Mouse (Mus musculus) cerebellum, adult 9-10 months (tissue): ENCODE data around the gene Txnrd2.

Experiments used
- DNase-seq: peaks from one replicate; pipeline ENCODE4 v3.0.0; 2022

Gene Txnrd2

GRCm38 (mm10) chr16:18418756-18419602, 7.2 kb upstream of the Txnrd2 start:
- DNase-seq: no peak

GRCm38 (mm10) chr16:18419603-18420026, 6.6 kb upstream of the Txnrd2 start:
- DNase-seq: no peak

- DNase-seq: no peak
These were observed 5.6 kb upstream of the Txnrd2 start for GRCm38 (mm10) chr16:18420571-18420970.

- no peak for DNase-seq
These were observed 2.8 kb upstream of the Txnrd2 start for GRCm38 (mm10) chr16:18423203-18423914.

- no peak for DNase-seq
These were observed 2.3 kb upstream of the Txnrd2 start for GRCm38 (mm10) chr16:18423915-18424265.

GRCm38 (mm10) chr16:18424364-18425045, 1.7 kb upstream of the Txnrd2 start:
- no peak for DNase-seq

- DNase-seq: no peak
These were observed 539 bp upstream of the Txnrd2 start for GRCm38 (mm10) chr16:18425475-18426214.

GRCm38 (mm10) chr16:18426802-18427280, 657 bp downstream of the Txnrd2 start, which contains the start of gene Comt:
Gene Comt (minus strand): TSS chr16:18426852.
- no peak for DNase-seq

- DNase-seq: no peak
These were observed 1.9 kb downstream of the Txnrd2 start for GRCm38 (mm10) chr16:18428011-18428515.

GRCm38 (mm10) chr16:18428516-18429042, 2.4 kb downstream of the Txnrd2 start:
- no peak for DNase-seq

GRCm38 (mm10) chr16:18429641-18430040, 3.5 kb downstream of the Txnrd2 start:
- DNase-seq: no peak

- no peak for DNase-seq
These were observed 4.5 kb downstream of the Txnrd2 start for GRCm38 (mm10) chr16:18430641-18431212.

- DNase-seq: no peak
These were observed 7.2 kb downstream of the Txnrd2 start for GRCm38 (mm10) chr16:18433341-18433920.

GRCm38 (mm10) chr16:18436128-18436527, 9.9 kb downstream of the Txnrd2 start:
- no peak for DNase-seq

- DNase-seq: peak; percentile 97
These were observed 17.2 kb downstream of the Txnrd2 start for GRCm38 (mm10) chr16:18443385-18443841.

- no peak for DNase-seq
These were observed 21.1 kb downstream of the Txnrd2 start for GRCm38 (mm10) chr16:18447243-18447642.

GRCm38 (mm10) chr16:18448104-18448503, 21.9 kb downstream of the Txnrd2 start:
- DNase-seq: no peak

- DNase-seq: no peak
These were observed 22.8 kb downstream of the Txnrd2 start for GRCm38 (mm10) chr16:18449005-18449404.

- DNase-seq: peak; percentile 72
These were observed 25.4 kb downstream of the Txnrd2 start for GRCm38 (mm10) chr16:18451486-18452181.

- DNase-seq: peak; percentile 59
These were observed 26.2 kb downstream of the Txnrd2 start for GRCm38 (mm10) chr16:18452361-18452862.
